ENCODE assay signal across 9 mouse cellular contexts in genomic region chr6:55676663-55677311, GRCm38 (mm10). TPM values are rescaled to one million over a fixed set of nuclear protein-coding genes. Genes with fewer than 3 reads are reported as not detected.
DNase-seq lines count a peak whose midpoint lies in the region; ATAC-seq lines count a peak whose summit lies in the region.
"Had no signal": no experiment of that assay in that cellular context is flagged by ENCODE, and none has a peak within 500 bp of the region (broad histone marks: within the 10 kb centered on the region; RNA-seq: fewer than 3 reads in every experiment).

No protein-coding gene starts in this region.

- peak overlapping the region; percentile 45 for H3K9ac ChIP-seq in embryonic facial prominence, embryonic 14.5 days (ENCODE audit: low read depth, low read length)
- H3K9ac ChIP-seq in neural tube, embryonic 14.5 days (replicated peaks; ENCODE audit: low read depth, low read length) = peak overlapping the region; percentile 44

- intact Hi-C loops in heart, postnatal 10 days (cut with DNase I) = no loop called here
- intact Hi-C loops in left cerebral cortex, postnatal 25 days (cut with DNase I) = loop anchor here (5.0 kb wide), 2 partner anchors 124 to 154 kb away; no protein-coding TSS in a partner anchor

- H3K4me3 ChIP-seq in embryonic facial prominence, embryonic 14.5 days (ENCODE audit: low read depth, low read length) = peak overlapping the region; percentile 32
- H3K4me3 ChIP-seq in neural tube, embryonic 14.5 days (ENCODE audit: low read depth, low read length) = peak overlapping the region; percentile 29
- H3K4me3 ChIP-seq: erythroblast, embryonic 14.5 days had no signal

- no peaks in the 10 kb centered on the region for H3K36me3 ChIP-seq in embryonic facial prominence, embryonic 14.5 days (ENCODE audit: control insufficient read depth, insufficient read depth, low read length)
- no peaks in the 10 kb centered on the region for H3K36me3 ChIP-seq in neural tube, embryonic 14.5 days (ENCODE audit: control insufficient read depth, insufficient read depth, low read length)

- DNase-seq in adrenal gland, postnatal 10 days = peak; percentile 8
- DNase-seq in adrenal gland, adult 18-20 months (ENCODE audit: low spot score in 2 of 2) = no peak
- DNase-seq in ZHBTc4 (ENCODE audit: low read depth, low spot score) = peak; percentile 18
- peak; percentile 26 for DNase-seq in embryonic facial prominence, embryonic 14.5 days (ENCODE audit: low spot score)
- peak; percentile 13 to 30 for DNase-seq in heart, postnatal 10 days
- peak; percentile 49 to 65 for DNase-seq in left cerebral cortex, postnatal 25 days (ENCODE audit: low spot score in 2 of 2)
- DNase-seq in urinary bladder, postnatal 10 days (ENCODE audit: low spot score) = no peak

- WGBS in embryonic facial prominence, embryonic 14.5 days = 5% methylated on average over 12 of the region's 27 CpGs
- 1% methylated on average over 21 of the region's 27 CpGs for WGBS in neural tube, embryonic 14.5 days

- peaks cover 27% of the 10 kb centered on the region for H3K27me3 ChIP-seq in embryonic facial prominence, embryonic 14.5 days (replicated peaks; ENCODE audit: control insufficient read depth, insufficient read depth, low read length)
- H3K27me3 ChIP-seq in neural tube, embryonic 14.5 days (ENCODE audit: control insufficient read depth, insufficient read depth, low read length) = no peaks in the 10 kb centered on the region

- H3K9me3 ChIP-seq in embryonic facial prominence, embryonic 14.5 days (ENCODE audit: control insufficient read depth, low read length) = no peaks in the 10 kb centered on the region
- H3K9me3 ChIP-seq in neural tube, embryonic 14.5 days (ENCODE audit: control insufficient read depth, low read length) = no peaks in the 10 kb centered on the region

- peaks cover 7% of the 10 kb centered on the region; the same call in 1 of the 2 replicates for H3K4me1 ChIP-seq in embryonic facial prominence, embryonic 14.5 days (ENCODE audit: control insufficient read depth, insufficient read depth, low read length)
- H3K4me1 ChIP-seq in neural tube, embryonic 14.5 days (ENCODE audit: control insufficient read depth, insufficient read depth, low read length) = 0 out of 2 replicates have a peak, but pooled peaks cover 4% of the 10 kb centered on the region

- no peak overlapping the region for H3K27ac ChIP-seq in embryonic facial prominence, embryonic 14.5 days (replicated peaks; ENCODE audit: low read depth, low read length)
- peak overlapping the region; percentile 78 for H3K27ac ChIP-seq in neural tube, embryonic 14.5 days (ENCODE audit: low read depth, low read length)

- peak overlapping the region; percentile 59 for H3K4me2 ChIP-seq in embryonic facial prominence, embryonic 14.5 days (ENCODE audit: low read depth, low read length)
- H3K4me2 ChIP-seq in neural tube, embryonic 14.5 days (ENCODE audit: low read depth, low read length) = peak overlapping the region; percentile 62

- ATAC-seq in embryonic facial prominence, embryonic 14.5 days (ENCODE audit: low read depth) = peak; percentile 71
- peak; percentile 76 for ATAC-seq in neural tube, embryonic 14.5 days (ENCODE audit: low read depth)

RNA-seq across cellular contexts. Expression of gene Neurod6, which starts 4.3 kb away (rescaled TPM):
- total RNA-seq in adrenal gland, postnatal 10 days (2021) = not detected
- total RNA-seq in adrenal gland, adult 18-20 months (2021) = not detected
- polyA plus RNA-seq in embryonic facial prominence, embryonic 14.5 days (2014; fragmentation: Nextera tagmentation; extraction: Ambion mirVana) = not detected in 2 replicates
- not detected for total RNA-seq in heart, postnatal 10 days (2021)
- total RNA-seq in left cerebral cortex, postnatal 25 days (2021) = 10 to 100 TPM; 37.6 to 68.6 TPM
- 88.6 and 95.7 TPM in 2 replicates for polyA plus RNA-seq in neural tube, embryonic 14.5 days (2014; fragmentation: Nextera tagmentation; extraction: Ambion mirVana)
- polyA plus RNA-seq: erythroblast, embryonic 14.5 days had no signal

Comparison
In these comparisons a context has a peak if more than half of its experiments do, and no peak if none do; other contexts are left out.
1. DNase-seq: peak in adrenal gland, postnatal 10 days (single experiment), ZHBTc4 (single experiment), embryonic facial prominence, embryonic 14.5 days (single experiment), heart, postnatal 10 days (2 of 2) and left cerebral cortex, postnatal 25 days (2 of 2); none in adrenal gland, adult 18-20 months (0 of 2) and urinary bladder, postnatal 10 days (single experiment).
2. RNA of gene Neurod6, which starts 4.3 kb away (total RNA-seq): 37.6 to 68.6 TPM in left cerebral cortex, postnatal 25 days; not detected in adrenal gland, postnatal 10 days, not detected in adrenal gland, adult 18-20 months and not detected in heart, postnatal 10 days; every median in the first group is over 10 times any median in the second.